Mouse (Mus musculus): Measurements from ENCODE around the gene Ankrd13d. TPM values are rescaled to one million over a fixed set of nuclear protein-coding genes. Genes with fewer than 3 reads are reported as not detected.

Ankrd13d gene
- polyA plus RNA-seq, 1 experiment from 2014 or later = 0.74 TPM

DNA sequence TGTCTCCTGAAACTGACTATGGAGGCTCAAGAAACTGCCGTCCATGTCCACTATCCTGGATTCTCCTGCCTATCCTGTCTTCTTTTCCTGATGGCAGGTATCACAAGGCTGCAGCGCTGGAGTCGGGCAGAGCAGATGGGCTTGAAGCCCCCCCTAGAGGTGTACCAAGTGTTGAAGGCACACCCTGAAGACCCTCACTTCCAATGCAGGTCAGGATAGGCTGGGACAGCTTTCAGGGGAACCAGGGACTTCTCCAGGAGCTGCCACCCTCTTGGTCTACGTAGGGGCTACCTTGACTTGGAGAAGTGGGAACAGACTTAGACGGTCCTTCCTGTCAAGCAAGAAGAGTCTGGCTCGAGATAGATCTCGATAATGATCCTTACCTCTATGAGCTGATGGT, 50.3 kb downstream of the Ankrd13d start:
- Histone ChIP-seq H3K4me3 (replicated peaks) (peak overlapping the region; percentile 68; the same call in 1 of the 2 replicates), H3K4me2 (peak overlapping the region; percentile 84), H3K27me3 (peaks cover 17% of the 10 kb centered on the region; the same call in 1 of the 2 replicates), H3K9me3 (replicated peaks) (no peaks in the 10 kb centered on the region; the same call in 1 of the 2 replicates), H3K27ac (peak overlapping the region; percentile 77; the same call in 1 of the 2 replicates), H3K4me1 (replicated peaks) (peaks cover 43% of the 10 kb centered on the region), H3K9ac (peak overlapping the region; percentile 71; the same call in 1 of the 2 replicates), H3K36me3 (no peaks in the 10 kb centered on the region)
- ATAC-seq (ENCODE audit: low read depth) = no peak
- no peak for DNase-seq
- WGBS (ENCODE audit: insufficient replicate concordance) = 69% methylated on average over 7 of the region's 7 CpGs

DNA sequence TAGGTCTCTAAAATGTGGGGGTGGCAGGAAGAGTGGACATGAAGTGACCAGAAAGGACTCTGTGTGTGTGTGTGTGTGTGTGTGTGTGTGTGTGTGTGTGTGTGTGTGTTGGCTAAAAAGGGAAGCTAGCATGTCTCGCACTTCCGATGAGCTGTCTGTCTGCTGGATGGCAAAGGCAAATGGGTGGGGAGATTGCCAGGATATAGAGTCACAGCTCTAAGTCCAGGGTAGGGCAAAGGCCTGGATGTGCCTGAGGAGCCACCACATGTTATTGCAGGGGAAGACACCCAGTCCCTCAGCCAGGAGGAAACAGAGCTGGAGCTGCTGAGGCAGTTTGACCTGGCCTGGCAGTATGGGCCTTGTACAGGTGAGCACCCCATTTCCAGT, 50.8 kb downstream of the Ankrd13d start:
- Histone ChIP-seq H3K9ac (peak overlapping the region; percentile 71), H3K4me3 (replicated peaks) (peak overlapping the region; percentile 68), H3K27ac (peak overlapping the region; percentile 77), H3K9me3 (replicated peaks) (no peaks in the 10 kb centered on the region), H3K4me1 (replicated peaks) (peaks cover 43% of the 10 kb centered on the region), H3K4me2 (peak overlapping the region; percentile 84), H3K36me3 (no peaks in the 10 kb centered on the region), H3K27me3 (peaks cover 22% of the 10 kb centered on the region; the same call in 1 of the 2 replicates)
- ATAC-seq (ENCODE audit: low read depth) (no peak), DNase-seq (no peak)
- 6% methylated on average over 2 of the region's 2 CpGs for WGBS (ENCODE audit: insufficient replicate concordance)

DNA sequence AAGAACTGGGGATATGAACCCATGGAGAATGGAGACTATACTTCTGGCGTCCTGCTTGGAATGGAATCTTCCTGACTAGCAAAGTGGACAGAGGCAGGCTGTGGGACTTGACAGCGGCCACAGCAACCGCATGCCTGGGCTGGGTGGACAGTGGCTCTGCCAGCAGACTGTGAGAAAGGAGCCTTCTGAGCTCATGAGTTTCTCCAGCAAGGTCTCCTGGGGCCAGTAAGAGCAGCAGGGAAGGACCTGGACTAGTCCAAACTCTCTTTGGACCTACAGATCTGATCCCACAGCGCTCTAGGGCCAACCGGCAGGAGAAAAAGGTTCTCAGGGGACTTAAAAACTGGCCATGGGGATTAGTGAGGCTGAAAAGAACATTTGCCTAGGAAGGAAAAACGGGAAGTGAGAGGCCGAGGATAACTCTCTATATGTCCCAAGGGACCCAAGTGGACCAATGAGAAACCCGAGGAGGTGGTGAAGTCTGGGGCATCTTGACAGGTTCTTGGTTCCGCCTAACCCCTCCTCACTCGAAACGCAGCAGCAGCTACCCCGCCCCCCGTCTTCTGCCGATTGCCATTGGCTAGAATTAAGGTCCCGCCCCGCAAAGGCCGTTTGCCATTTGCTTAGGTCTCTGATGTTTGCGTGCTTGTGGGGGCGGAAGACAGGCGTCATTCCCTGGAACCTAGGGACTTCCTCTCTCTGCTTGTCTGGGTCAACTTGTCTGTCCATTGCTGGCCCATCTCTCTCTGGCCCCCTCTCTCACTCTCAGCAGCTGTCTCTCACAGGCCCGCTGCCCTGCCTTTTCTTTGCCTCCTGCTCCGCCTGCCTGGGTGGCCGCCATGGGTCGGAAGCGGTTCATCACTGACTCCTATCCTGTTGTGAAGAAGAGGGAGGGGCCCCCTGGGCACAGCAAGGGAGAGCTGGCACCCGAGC, 51.4 kb downstream of the Ankrd13d start, which contains the start of gene Pold4:
Gene Pold4 (plus strand): TSS at position 647 of the 933 bp plus-strand sequence.
- DNase-seq (peak; percentile 91), ATAC-seq (ENCODE audit: low read depth) (peak; percentile 89)
- Histone ChIP-seq H3K9me3 (replicated peaks) (no peaks in the 10 kb centered on the region), H3K4me3 (replicated peaks) (peak within 1 kb of the TSS; percentile 68), H3K4me1 (replicated peaks) (peaks cover 43% of the 10 kb centered on the region), H3K36me3 (no peaks in the 10 kb centered on the region), H3K27me3 (peaks cover 28% of the 10 kb centered on the region), H3K9ac (peak within 1 kb of the TSS; percentile 71), H3K27ac (peak within 1 kb of the TSS; percentile 79), H3K4me2 (peak within 1 kb of the TSS; percentile 84)
- 12% methylated on average over 26 of the region's 26 CpGs for WGBS (ENCODE audit: insufficient replicate concordance)

DNA sequence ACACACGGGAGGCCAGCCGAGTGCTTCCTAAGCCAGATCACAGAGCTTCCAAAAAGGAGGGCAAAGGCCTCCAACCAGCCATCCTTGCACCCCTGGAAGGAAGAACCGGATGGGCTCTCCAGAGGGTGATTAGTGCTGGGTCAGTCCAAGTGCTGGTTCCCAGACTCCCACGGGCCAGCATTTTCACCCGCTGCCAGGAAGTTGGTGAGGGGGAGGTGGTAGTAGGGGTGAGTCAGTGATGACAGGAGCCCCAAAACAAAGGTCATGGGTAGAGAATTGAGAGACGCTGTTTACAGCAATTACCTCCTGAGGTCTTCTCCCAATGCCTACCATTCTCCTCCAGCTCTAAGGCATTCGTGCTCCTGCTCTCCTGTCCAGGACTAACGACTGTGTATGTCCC, 52.5 kb downstream of the Ankrd13d start:
- peaks cover 43% of the 10 kb centered on the region for H3K4me1 ChIP-seq (replicated peaks)
- no peak overlapping the region for H3K4me3 ChIP-seq (replicated peaks)
- DNase-seq (no peak), ATAC-seq (ENCODE audit: low read depth) (no peak)
- no peak overlapping the region for H3K4me2 ChIP-seq
- no peak overlapping the region for H3K27ac ChIP-seq
- H3K9me3 ChIP-seq (replicated peaks) = no peaks in the 10 kb centered on the region
- WGBS (ENCODE audit: insufficient replicate concordance) = 69% methylated on average over 8 of the region's 8 CpGs
- 0 out of 2 replicates have a peak overlapping the region, but pooled peaks have one; percentile 6 for H3K9ac ChIP-seq
- H3K27me3 ChIP-seq = peaks cover 25% of the 10 kb centered on the region
- H3K36me3 ChIP-seq = no peaks in the 10 kb centered on the region

DNA sequence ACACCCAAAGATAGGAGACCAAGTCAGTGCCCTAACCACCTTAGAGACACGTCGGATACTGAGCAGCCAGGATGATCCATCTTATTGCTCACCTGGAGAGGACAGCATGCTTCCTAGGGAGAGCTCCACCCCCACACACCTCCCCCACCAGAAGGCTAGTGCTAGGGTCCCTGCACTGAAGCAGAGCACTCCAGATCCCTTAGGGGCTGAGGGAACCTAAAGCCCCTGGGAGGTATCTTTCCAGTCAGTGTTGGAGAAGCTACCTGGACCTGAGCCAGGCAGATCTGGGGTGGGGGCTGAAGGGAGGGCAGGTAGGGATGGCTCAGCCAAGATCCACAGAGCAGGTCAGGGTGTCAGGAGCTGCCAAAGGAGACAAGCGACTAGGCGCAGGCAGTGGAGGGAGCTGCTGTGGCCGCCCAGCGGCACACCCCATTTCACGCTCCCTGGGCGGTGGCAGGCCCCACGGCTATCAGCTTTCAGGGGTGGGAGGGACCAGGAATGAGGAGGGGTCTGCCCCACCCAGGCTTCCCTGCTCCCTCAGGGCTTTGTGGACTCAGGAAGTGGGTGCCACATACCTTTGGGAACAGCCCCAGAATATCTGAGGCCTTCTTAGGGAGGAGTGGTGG, 53.4 kb downstream of the Ankrd13d start:
- no peak overlapping the region for H3K4me3 ChIP-seq (replicated peaks)
- H3K9me3 ChIP-seq (replicated peaks) = no peaks in the 10 kb centered on the region
- peaks cover 31% of the 10 kb centered on the region for H3K27me3 ChIP-seq
- no peak overlapping the region for H3K4me2 ChIP-seq
- no peak overlapping the region for H3K9ac ChIP-seq
- peaks cover 43% of the 10 kb centered on the region for H3K4me1 ChIP-seq (replicated peaks)
- ATAC-seq (ENCODE audit: low read depth) (no peak), DNase-seq (no peak)
- 56% methylated on average over 9 of the region's 9 CpGs for WGBS (ENCODE audit: insufficient replicate concordance)
- no peak overlapping the region for H3K27ac ChIP-seq
- H3K36me3 ChIP-seq = no peaks in the 10 kb centered on the region

DNA sequence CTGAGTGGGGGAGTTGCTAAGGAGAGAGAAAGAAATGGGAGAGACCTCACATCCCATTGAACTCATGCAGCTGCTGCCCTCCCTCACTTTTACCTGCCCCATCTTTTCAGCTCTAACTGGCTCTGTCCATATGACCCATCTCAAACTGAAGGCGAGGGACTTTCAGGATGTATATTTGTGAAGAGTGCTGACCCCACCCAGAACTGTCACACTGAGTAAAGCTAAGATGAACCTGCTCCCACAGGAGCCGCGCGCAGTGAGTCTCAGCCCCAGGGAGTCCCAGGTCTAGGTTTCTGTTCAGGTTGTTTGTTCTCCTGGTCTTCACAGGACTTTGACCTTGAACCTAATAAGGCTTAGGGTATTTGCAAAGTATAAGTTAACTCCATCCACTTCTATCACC, 54.0 kb downstream of the Ankrd13d start:
- DNase-seq (no peak), ATAC-seq (ENCODE audit: low read depth) (no peak)
- no peaks in the 10 kb centered on the region for H3K9me3 ChIP-seq (replicated peaks)
- 0 out of 2 replicates have a peak overlapping the region, but pooled peaks have one; percentile 5 for H3K9ac ChIP-seq
- H3K36me3 ChIP-seq = no peaks in the 10 kb centered on the region
- H3K4me2 ChIP-seq = no peak overlapping the region
- peaks cover 30% of the 10 kb centered on the region for H3K27me3 ChIP-seq
- H3K27ac ChIP-seq = no peak overlapping the region
- no peak overlapping the region for H3K4me3 ChIP-seq (replicated peaks)
- peaks cover 43% of the 10 kb centered on the region for H3K4me1 ChIP-seq (replicated peaks)
- WGBS (ENCODE audit: insufficient replicate concordance) = 71% methylated on average over 4 of the region's 4 CpGs

DNA sequence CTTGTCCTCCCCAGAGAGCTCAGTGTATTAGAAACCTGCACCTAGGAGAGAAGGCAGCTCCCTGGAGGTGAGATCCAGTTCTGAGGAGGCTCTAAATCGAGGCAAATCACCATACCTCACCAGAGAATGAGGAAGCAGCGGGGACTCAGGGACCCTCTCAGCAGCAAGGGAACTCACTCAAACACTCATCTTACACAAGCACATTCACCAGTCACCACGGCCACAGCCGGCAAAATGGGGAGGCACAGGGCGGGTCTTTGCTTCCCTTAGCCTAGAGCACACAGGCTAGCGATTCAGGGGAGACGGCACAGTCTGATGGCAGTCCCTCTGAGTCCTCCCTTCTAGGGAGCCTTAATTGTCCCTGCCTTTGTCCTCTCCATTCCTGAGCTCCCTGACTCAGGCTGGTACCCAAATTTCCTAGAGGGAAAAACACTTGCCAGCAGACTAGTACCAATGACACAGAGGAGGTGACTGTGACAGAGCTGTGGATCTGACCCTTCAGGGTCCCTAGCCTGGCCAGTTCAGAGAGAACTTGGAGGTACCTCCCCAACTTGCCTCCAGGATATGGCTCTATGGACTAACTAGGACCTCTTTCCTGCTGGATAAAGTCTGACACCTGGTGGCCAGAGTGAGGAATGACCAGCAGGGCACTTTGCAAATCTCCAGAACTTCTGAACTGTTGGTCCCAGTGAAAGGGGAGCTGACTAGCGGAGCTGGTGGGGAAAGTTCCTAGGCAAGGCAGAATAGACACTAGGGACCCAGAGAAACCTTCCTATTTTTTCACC, 54.9 kb downstream of the Ankrd13d start:
- 6% methylated on average over 8 of the region's 8 CpGs for WGBS (ENCODE audit: insufficient replicate concordance)
- H3K9me3 ChIP-seq (replicated peaks) = no peaks in the 10 kb centered on the region
- no peak overlapping the region for H3K4me3 ChIP-seq (replicated peaks)
- H3K27ac ChIP-seq = no peak overlapping the region
- peaks cover 43% of the 10 kb centered on the region for H3K4me1 ChIP-seq (replicated peaks)
- H3K4me2 ChIP-seq = no peak overlapping the region
- ATAC-seq (ENCODE audit: low read depth) (no peak), DNase-seq (peak; percentile 60)
- no peak overlapping the region for H3K9ac ChIP-seq
- H3K27me3 ChIP-seq = peaks cover 30% of the 10 kb centered on the region
- no peaks in the 10 kb centered on the region for H3K36me3 ChIP-seq

DNA sequence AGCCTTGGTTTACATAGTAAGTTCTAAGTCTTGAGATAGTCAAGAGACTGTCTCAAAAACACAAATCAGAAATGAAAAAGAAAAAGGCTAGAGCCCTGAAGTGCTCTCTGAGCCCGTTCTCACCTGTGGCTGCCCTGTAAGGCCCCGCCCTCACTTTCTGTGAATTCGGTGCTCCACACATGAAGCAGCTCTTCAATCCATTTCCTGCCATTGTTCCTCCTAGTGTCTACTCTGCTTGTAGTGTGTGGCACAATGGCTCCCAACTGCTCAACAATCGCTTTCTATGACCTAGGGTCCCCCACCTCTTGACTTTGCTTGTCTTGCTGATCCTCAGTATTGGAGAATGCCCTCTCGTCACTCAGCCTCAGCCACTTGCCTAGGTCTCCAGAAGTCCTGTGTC, 55.5 kb downstream of the Ankrd13d start:
- H3K27ac ChIP-seq = no peak overlapping the region
- H3K27me3 ChIP-seq = peaks cover 37% of the 10 kb centered on the region
- H3K4me2 ChIP-seq = no peak overlapping the region
- H3K36me3 ChIP-seq = no peaks in the 10 kb centered on the region
- WGBS (ENCODE audit: insufficient replicate concordance) = 36% methylated on average over 5 of the region's 5 CpGs
- ATAC-seq (ENCODE audit: low read depth) (no peak), DNase-seq (no peak)
- no peak overlapping the region for H3K4me3 ChIP-seq (replicated peaks)
- H3K4me1 ChIP-seq (replicated peaks) = peaks cover 41% of the 10 kb centered on the region
- no peak overlapping the region for H3K9ac ChIP-seq
- H3K9me3 ChIP-seq (replicated peaks) = no peaks in the 10 kb centered on the region

DNA sequence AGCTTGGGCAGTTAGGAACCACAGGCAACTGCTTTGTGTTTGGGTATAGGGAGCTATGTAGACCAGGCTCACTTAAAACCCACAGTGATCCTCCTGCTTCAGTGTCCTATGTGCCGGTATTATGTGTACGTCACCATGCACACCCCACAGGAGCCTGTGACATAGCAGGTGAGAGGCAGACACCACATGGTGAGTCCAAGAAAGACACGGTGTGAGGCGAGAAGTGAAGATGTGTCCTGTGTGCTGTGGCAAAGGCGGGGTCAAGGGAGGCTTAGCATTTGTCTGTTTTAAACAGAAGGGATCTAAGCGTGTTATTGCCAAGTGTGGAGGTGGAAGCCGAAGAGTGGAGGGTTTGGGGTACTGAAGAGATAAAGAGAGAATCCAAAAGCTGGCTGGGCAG, 56.2 kb downstream of the Ankrd13d start:
- H3K27ac ChIP-seq = no peak overlapping the region
- H3K9ac ChIP-seq = no peak overlapping the region
- H3K4me3 ChIP-seq (replicated peaks) = no peak overlapping the region
- 78% methylated on average over 7 of the region's 7 CpGs for WGBS (ENCODE audit: insufficient replicate concordance)
- H3K27me3 ChIP-seq = peaks cover 43% of the 10 kb centered on the region
- H3K9me3 ChIP-seq (replicated peaks) = no peaks in the 10 kb centered on the region
- H3K4me1 ChIP-seq (replicated peaks) = peaks cover 40% of the 10 kb centered on the region
- H3K4me2 ChIP-seq = no peak overlapping the region
- DNase-seq = no peak
- no peaks in the 10 kb centered on the region for H3K36me3 ChIP-seq
- no peak for ATAC-seq (ENCODE audit: low read depth)

DNA sequence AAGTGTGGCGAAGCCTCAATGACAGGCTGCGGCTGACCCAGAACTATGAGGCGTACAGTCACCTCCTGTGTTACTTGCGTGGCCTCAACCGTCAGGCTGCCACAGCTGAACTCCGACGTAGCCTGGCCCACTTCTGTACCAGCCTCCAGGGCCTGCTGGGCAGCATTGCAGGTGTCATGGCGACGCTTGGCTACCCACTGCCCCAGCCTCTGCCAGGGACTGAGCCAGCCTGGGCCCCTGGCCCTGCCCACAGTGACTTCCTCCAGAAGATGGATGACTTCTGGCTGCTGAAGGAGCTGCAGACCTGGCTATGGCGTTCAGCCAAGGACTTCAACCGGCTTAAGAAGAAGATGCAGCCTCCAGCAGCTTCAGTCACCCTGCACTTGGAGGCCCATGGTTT, 60.8 kb downstream of the Ankrd13d start:
- Histone ChIP-seq H3K9ac (no peak overlapping the region), H3K9me3 (replicated peaks) (no peaks in the 10 kb centered on the region), H3K36me3 (no peaks in the 10 kb centered on the region), H3K4me3 (replicated peaks) (no peak overlapping the region), H3K4me2 (no peak overlapping the region), H3K4me1 (replicated peaks) (peaks cover 49% of the 10 kb centered on the region), H3K27ac (no peak overlapping the region), H3K27me3 (peaks cover 69% of the 10 kb centered on the region)
- DNase-seq (no peak), ATAC-seq (ENCODE audit: low read depth) (no peak)
- WGBS (ENCODE audit: insufficient replicate concordance) = 53% methylated on average over 11 of the region's 11 CpGs
